Mouse (Mus musculus) ES-Bruce4 (cell line): ENCODE measurements around the gene E330021D16Rik. TPM values are rescaled to one million over a fixed set of nuclear protein-coding genes. Genes with fewer than 3 reads are reported as not detected.

Experiments
- H3K27ac ChIP-seq: 2 replicates; pipeline ENCODE4 v1.5.1; 2012; ENCODE audit warnings: low read length, inconsistent platforms; ENCODE audit not compliant: insufficient read depth
- H3K27me3 ChIP-seq: 2 replicates; pipeline ENCODE4 v1.6.1; 2012; ENCODE audit warnings: mild to moderate bottlenecking, low read length, inconsistent platforms; ENCODE audit not compliant: control insufficient read depth, poor library complexity, insufficient read depth, severe bottlenecking
- H3K36me3 ChIP-seq: 2 replicates; pipeline ENCODE4 v1.6.1; 2012; ENCODE audit warnings: inconsistent platforms, mild to moderate bottlenecking, low read length, moderate library complexity; ENCODE audit not compliant: control insufficient read depth, poor library complexity, insufficient read depth, severe bottlenecking
- H3K4me1 ChIP-seq: one replicate; pipeline ENCODE4 v1.8.1; 2011; ENCODE audit warnings: low read length; ENCODE audit not compliant: control insufficient read depth, insufficient read depth
- H3K4me3 ChIP-seq: 2 replicates; pipeline ENCODE4 v1.5.1; 2011; ENCODE audit warnings: low read depth, mild to moderate bottlenecking, low read length
- H3K9ac ChIP-seq: 2 replicates; pipeline ENCODE4 v1.6.1; 2012; ENCODE audit warnings: low read depth, mild to moderate bottlenecking, inconsistent platforms; ENCODE audit not compliant: poor library complexity, severe bottlenecking
- H3K9me3 ChIP-seq: replicated peaks from 2 replicates; pipeline ENCODE4 v1.6.1; 2012; ENCODE audit warnings: mild to moderate bottlenecking, low read length, inconsistent platforms; ENCODE audit not compliant: control insufficient read depth, poor library complexity, insufficient read depth, severe bottlenecking
- CTCF ChIP-seq: IDR thresholded peaks from one replicate; pipeline ENCODE4 v1.8.1; 2011; ENCODE audit warnings: low read depth, low read length
- EP300 ChIP-seq: IDR thresholded peaks from 2 replicates; pipeline ENCODE4 v1.6.1; 2011; ENCODE audit warnings: low read depth, low read length; ENCODE audit not compliant: insufficient read depth
- POLR2A ChIP-seq: IDR thresholded peaks from one replicate; pipeline ENCODE4 v1.8.1; 2011; ENCODE audit warnings: low read length; ENCODE audit not compliant: insufficient read depth
- polyA plus RNA-seq: library from polyadenylated mRNA; stranded (reverse); fragments of >200 nt; gene quantifications from 2 replicates; pipeline ENCODE4 v1.2.4, GENCODE M21; 2011; ENCODE audit warnings: low read depth; ENCODE audit not compliant: missing spikeins, insufficient read depth, insufficient read length

E330021D16Rik gene
- polyA plus RNA-seq, 1 experiment = 0.36 TPM

GRCm38 (mm10) chr6:136425956-136426355, 10.6 kb upstream of the E330021D16Rik start:
- Histone ChIP-seq H3K4me1 (no peaks in the 10 kb centered on the region), H3K36me3 (no peaks in the 10 kb centered on the region), H3K4me3 (no peak overlapping the region), H3K9ac (no peak overlapping the region), H3K27me3 (no peaks in the 10 kb centered on the region), H3K27ac (no peak overlapping the region), H3K9me3 (no peaks in the 10 kb centered on the region; the same call in 1 of the 2 replicates)
- TF ChIP-seq POLR2A (no peak), CTCF (no peak), EP300 (no peak)

- H3K27ac ChIP-seq = no peak overlapping the region
- no peaks in the 10 kb centered on the region for H3K36me3 ChIP-seq
- H3K4me3 ChIP-seq = no peak overlapping the region
- TF ChIP-seq POLR2A (no peak), CTCF (no peak)
- H3K9me3 ChIP-seq = no peaks in the 10 kb centered on the region
- H3K9ac ChIP-seq = no peak overlapping the region
- H3K27me3 ChIP-seq = no peaks in the 10 kb centered on the region
- no peaks in the 10 kb centered on the region for H3K4me1 ChIP-seq
Observed at GRCm38 (mm10) chr6:136424166-136424565, 8.8 kb upstream of the E330021D16Rik start.

GRCm38 (mm10) chr6:136423201-136423600, 7.8 kb upstream of the E330021D16Rik start:
- no peak for TF ChIP-seq EP300
- no peak overlapping the region for H3K9ac ChIP-seq
- H3K27ac ChIP-seq = no peak overlapping the region
- no peak overlapping the region for H3K4me3 ChIP-seq
- H3K4me1 ChIP-seq = no peaks in the 10 kb centered on the region
- H3K36me3 ChIP-seq = no peaks in the 10 kb centered on the region
- no peaks in the 10 kb centered on the region for H3K27me3 ChIP-seq
- peaks cover 3% of the 10 kb centered on the region for H3K9me3 ChIP-seq

GRCm38 (mm10) chr6:136422084-136422853, 6.9 kb upstream of the E330021D16Rik start:
- H3K4me3 ChIP-seq = no peak overlapping the region
- H3K27me3 ChIP-seq = no peaks in the 10 kb centered on the region
- no peak overlapping the region for H3K9ac ChIP-seq
- H3K27ac ChIP-seq = no peak overlapping the region
- no peaks in the 10 kb centered on the region for H3K36me3 ChIP-seq
- peaks cover 11% of the 10 kb centered on the region for H3K9me3 ChIP-seq
- H3K4me1 ChIP-seq = no peaks in the 10 kb centered on the region
- TF ChIP-seq CTCF (peak; percentile 81), POLR2A (no peak)

- no peak for TF ChIP-seq POLR2A
- TF ChIP-seq EP300 = no peak
- no peak for TF ChIP-seq CTCF
- Histone ChIP-seq H3K9ac (no peak overlapping the region), H3K9me3 (peaks cover 16% of the 10 kb centered on the region), H3K27me3 (no peaks in the 10 kb centered on the region), H3K4me1 (no peaks in the 10 kb centered on the region), H3K4me3 (no peak overlapping the region), H3K27ac (no peak overlapping the region), H3K36me3 (no peaks in the 10 kb centered on the region)
Observed at GRCm38 (mm10) chr6:136421059-136421458, 5.7 kb upstream of the E330021D16Rik start.

- Histone ChIP-seq H3K4me3 (no peak overlapping the region), H3K4me1 (no peaks in the 10 kb centered on the region), H3K36me3 (no peaks in the 10 kb centered on the region), H3K9me3 (peaks cover 16% of the 10 kb centered on the region), H3K27ac (no peak overlapping the region), H3K27me3 (no peaks in the 10 kb centered on the region), H3K9ac (no peak overlapping the region)
- TF ChIP-seq EP300 = no peak
- TF ChIP-seq POLR2A = no peak
- TF ChIP-seq CTCF = no peak
Observed at GRCm38 (mm10) chr6:136418889-136419835, 3.8 kb upstream of the E330021D16Rik start.
